Mouse (Mus musculus) heart, adult 2 months (tissue): ENCODE data around the gene Kat14. TPM values are rescaled to one million over a fixed set of nuclear protein-coding genes. Genes with fewer than 3 reads are reported as not detected.

Experiments
- DNase-seq, 2 experiments: peaks; one replicate each; pipeline ENCODE4 v3.0.0; 2021
- H3K27ac ChIP-seq: fragments of 200-600 bp; 2 replicates; pipeline ENCODE4 v1.8.1; 2022
- H3K27me3 ChIP-seq: fragments of 200-500 bp; 2 replicates; pipeline ENCODE4 v1.6.1; 2012; ENCODE audit warnings: mild to moderate bottlenecking, low read length, inconsistent platforms, mixed read lengths; ENCODE audit not compliant: control insufficient read depth, insufficient read depth
- H3K36me3 ChIP-seq: fragments of 200-500 bp; 2 replicates; pipeline ENCODE4 v1.6.1; 2012; ENCODE audit warnings: low read length, inconsistent platforms; ENCODE audit not compliant: control insufficient read depth, insufficient read depth
- H3K4me1 ChIP-seq: fragments of 200-500 bp; 2 replicates; pipeline ENCODE4 v1.6.1; 2011; ENCODE audit warnings: low read length; ENCODE audit not compliant: control insufficient read depth, insufficient read depth
- H3K4me3 ChIP-seq: fragments of 200-600 bp; 2 replicates; pipeline ENCODE4 v1.8.1; 2022
- H3K79me2 ChIP-seq: fragments of 200-500 bp; replicated peaks from 2 replicates; pipeline ENCODE4 v1.6.1; 2012; ENCODE audit warnings: mild to moderate bottlenecking, inconsistent platforms, low read length, moderate library complexity, mixed read lengths; ENCODE audit not compliant: control insufficient read depth, insufficient read depth
- H3K9ac ChIP-seq: fragments of 200-500 bp; 2 replicates; pipeline ENCODE4 v1.6.1; 2012; ENCODE audit warnings: low read depth, mild to moderate bottlenecking, control low read depth, inconsistent platforms, low read length, mixed read lengths
- CTCF ChIP-seq: fragments of 200-600 bp; IDR thresholded peaks from 2 replicates; pipeline ENCODE4 v1.8.1; 2022; ENCODE audit warnings: antibody characterized with exemption, mild to moderate bottlenecking, moderate library complexity
- EP300 ChIP-seq: fragments of 200-500 bp; IDR thresholded peaks from 2 replicates; pipeline ENCODE4 v1.6.1; 2011; ENCODE audit warnings: low read depth, low read length, control low read depth; ENCODE audit not compliant: insufficient read depth
- POLR2A ChIP-seq: fragments of 200-500 bp; IDR thresholded peaks from 2 replicates; pipeline ENCODE4 v1.6.1; 2011; ENCODE audit warnings: mild to moderate bottlenecking, low read depth, low read length, control low read depth; ENCODE audit not compliant: insufficient read depth
- WGBS: fragments of 180-500 bp; shearing (Covaris S2); methylation state at CpG from one replicate; pipeline ENCODE4 v1.1.7; 2018; 5-methylcytosine and 5-hydroxymethylcytosine counted together
- intact Hi-C: fragments of 180-260 bp; cut with DNase I; formaldehyde crosslinking; loops from one replicate; pipeline ENCODE4 v1.15.1; 2025
- polyA plus RNA-seq: library from polyadenylated mRNA; depleted of rRNA; stranded (reverse); fragments of >200 nt; gene quantifications from 2 replicates; pipeline ENCODE4 v1.2.3, GENCODE M21; 2012
- total RNA-seq, 2 experiments: library from RNA; stranded (reverse); gene quantifications; 2 replicates each; pipeline ENCODE4 v1.2.3; 2021

Gene Kat14
- total and polyA plus RNA-seq, 3 experiments: 22.2 to 26.8 (median 23.7) TPM

GRCm38 (mm10) chr2:144428659-144429058, 59.9 kb downstream of the Kat14 start:
- Histone ChIP-seq H3K9ac (no peak overlapping the region), H3K36me3 (no peaks in the 10 kb centered on the region), H3K79me2 (no peaks in the 10 kb centered on the region), H3K27ac (no peak overlapping the region), H3K4me3 (no peak overlapping the region), H3K27me3 (no peaks in the 10 kb centered on the region), H3K4me1 (no peaks in the 10 kb centered on the region)
- TF ChIP-seq CTCF (no peak), EP300 (no peak), POLR2A (no peak)
- intact Hi-C loops: no loop called here
- 86% methylated on average over 8 of the region's 8 CpGs for WGBS
- no peak for DNase-seq

DNA sequence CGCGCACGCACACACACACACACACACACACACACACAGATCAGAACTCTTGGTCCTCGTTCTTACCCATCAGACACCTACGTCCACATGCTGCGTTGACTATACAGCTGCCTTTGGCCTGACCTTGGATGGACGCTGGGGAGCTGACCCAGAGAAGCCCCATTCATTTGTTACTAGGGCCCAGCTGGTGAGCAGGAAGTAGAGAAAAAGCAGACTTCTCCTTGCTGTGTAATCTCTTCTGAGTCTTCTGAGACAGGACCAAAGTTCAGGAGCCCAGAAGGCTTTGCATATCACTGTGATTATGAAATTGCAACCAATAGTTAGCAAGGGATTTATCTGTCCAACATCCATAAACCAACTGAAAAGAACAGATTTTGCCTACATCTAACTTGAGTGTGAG, 60.4 kb downstream of the Kat14 start:
- Histone ChIP-seq H3K79me2 (no peaks in the 10 kb centered on the region), H3K4me3 (no peak overlapping the region), H3K27ac (no peak overlapping the region), H3K9ac (no peak overlapping the region), H3K27me3 (no peaks in the 10 kb centered on the region), H3K4me1 (no peaks in the 10 kb centered on the region), H3K36me3 (no peaks in the 10 kb centered on the region)
- no peak for DNase-seq
- 63% methylated on average over 7 of the region's 7 CpGs for WGBS
- intact Hi-C loops: no loop called here
- TF ChIP-seq CTCF: no peak
- no peak for TF ChIP-seq EP300
- TF ChIP-seq POLR2A: no peak

DNA sequence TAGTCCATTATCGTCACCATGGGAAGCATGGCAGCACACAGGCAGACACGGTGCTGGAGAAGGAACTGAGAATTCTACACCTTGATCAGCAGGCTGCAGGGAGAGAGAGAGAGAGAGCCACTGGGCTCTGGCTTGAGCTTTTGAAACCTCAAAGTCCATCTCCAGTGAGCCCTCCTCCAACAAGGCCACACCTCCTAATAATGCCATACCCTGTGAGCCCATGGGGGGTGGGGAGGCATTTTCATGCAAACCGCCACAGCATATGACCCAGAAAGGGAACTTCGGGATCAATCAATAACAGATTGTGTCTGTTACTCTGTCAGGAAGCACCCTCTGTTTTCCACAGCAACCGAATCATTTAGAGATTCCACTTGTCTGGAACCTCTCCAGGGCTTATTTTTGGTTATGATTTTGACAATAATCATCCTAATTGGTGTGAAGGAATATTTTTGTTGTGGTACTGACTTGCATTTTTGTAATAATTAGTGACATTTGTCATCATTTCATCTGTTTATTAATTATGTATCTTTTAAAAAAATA, 62.6 kb downstream of the Kat14 start:
- no peak overlapping the region for H3K27ac ChIP-seq
- no peak overlapping the region for H3K4me3 ChIP-seq
- no peak for DNase-seq
- 72% methylated on average over 5 of the region's 5 CpGs for WGBS
- no peaks in the 10 kb centered on the region for H3K4me1 ChIP-seq
- TF ChIP-seq CTCF: no peak
- H3K27me3 ChIP-seq: no peaks in the 10 kb centered on the region
- H3K36me3 ChIP-seq: no peaks in the 10 kb centered on the region
- no peaks in the 10 kb centered on the region for H3K79me2 ChIP-seq
- H3K9ac ChIP-seq: no peak overlapping the region
- intact Hi-C loops: no loop called here

- H3K27ac ChIP-seq: no peak overlapping the region
- no peaks in the 10 kb centered on the region for H3K4me1 ChIP-seq
- no peaks in the 10 kb centered on the region for H3K27me3 ChIP-seq
- H3K4me3 ChIP-seq: no peak overlapping the region
- no peaks in the 10 kb centered on the region for H3K36me3 ChIP-seq
- no peak for DNase-seq
- no peak for TF ChIP-seq CTCF
- no peak for TF ChIP-seq EP300
- TF ChIP-seq POLR2A: no peak
- H3K79me2 ChIP-seq: no peaks in the 10 kb centered on the region
- H3K9ac ChIP-seq: no peak overlapping the region
- intact Hi-C loops: no loop called here
- 78% methylated on average over 10 of the region's 10 CpGs for WGBS
Measured at GRCm38 (mm10) chr2:144435679-144436078, 66.9 kb downstream of the Kat14 start.

- intact Hi-C loops: no loop called here
Measured at GRCm38 (mm10) chr2:144438424-144438823, 69.6 kb downstream of the Kat14 start.

DNA sequence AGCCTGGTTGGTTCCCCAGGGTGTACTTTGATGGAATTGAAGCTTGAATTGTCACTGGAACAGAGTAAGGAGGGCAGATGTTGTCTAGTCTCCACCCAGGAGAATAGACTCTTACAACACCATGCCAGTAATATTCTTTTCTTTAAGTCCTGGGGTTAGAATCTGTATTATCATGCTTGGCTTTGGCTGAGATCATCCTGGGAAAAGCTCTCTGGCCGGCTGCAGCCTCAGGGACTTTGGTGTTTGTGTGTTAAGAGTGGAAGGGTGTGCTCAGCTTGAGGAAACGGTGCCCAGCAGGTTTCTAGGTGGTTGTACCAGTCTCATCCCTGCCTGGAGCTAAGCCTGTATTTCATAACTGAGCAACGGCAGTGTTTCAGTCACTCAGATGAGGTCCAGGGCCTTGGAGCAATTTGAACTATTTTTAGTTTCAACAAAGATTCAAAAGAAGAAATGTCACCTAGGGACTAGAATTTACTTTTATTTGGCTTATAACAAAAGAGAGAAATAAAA, 70.5 kb downstream of the Kat14 start:
- no peak overlapping the region for H3K4me3 ChIP-seq
- intact Hi-C loops: no loop called here
- no peak overlapping the region for H3K9ac ChIP-seq
- TF ChIP-seq EP300 (no peak), CTCF (no peak), POLR2A (no peak)
- H3K27me3 ChIP-seq: no peaks in the 10 kb centered on the region
- no peaks in the 10 kb centered on the region for H3K79me2 ChIP-seq
- H3K4me1 ChIP-seq: no peaks in the 10 kb centered on the region
- WGBS: 53% methylated on average over 3 of the region's 3 CpGs
- no peak overlapping the region for H3K27ac ChIP-seq
- H3K36me3 ChIP-seq: no peaks in the 10 kb centered on the region
- no peak for DNase-seq

More at GRCm38 (mm10) chr2:144438424-144438823, 69.6 kb downstream of the Kat14 start:
- Histone ChIP-seq H3K9ac (no peak overlapping the region), H3K4me1 (no peaks in the 10 kb centered on the region), H3K27me3 (no peaks in the 10 kb centered on the region), H3K36me3 (no peaks in the 10 kb centered on the region), H3K4me3 (no peak overlapping the region), H3K27ac (no peak overlapping the region), H3K79me2 (no peaks in the 10 kb centered on the region)
- TF ChIP-seq POLR2A (no peak), CTCF (peak; percentile 48), EP300 (no peak)
- WGBS: 49% methylated on average over 4 of the region's 4 CpGs
- DNase-seq: no peak
